ENCODE assay signal across 21 mouse cellular contexts in genomic region chr6:120597887-120598286, GRCm38 (mm10).
DNase-seq lines count a peak whose midpoint lies in the region; ATAC-seq and TF ChIP-seq lines count a peak whose summit lies in the region.
"Had no signal": no experiment of that assay in that cellular context is flagged by ENCODE, and none has a peak within 500 bp of the region (broad histone marks: within the 10 kb centered on the region; RNA-seq: fewer than 3 reads in every experiment).

No protein-coding gene starts in this region.

- H3K79me2 ChIP-seq in heart, adult 2 months (replicated peaks; ENCODE audit: control insufficient read depth, insufficient read depth, low read length): no peaks in the 10 kb centered on the region

- H3K4me2 ChIP-seq in lung, postnatal 0 days (replicated peaks; ENCODE audit: low read depth, low read length): no peak overlapping the region
- H3K4me2 ChIP-seq: embryonic facial prominence, embryonic 12.5 days; heart, embryonic 11.5 days; hindbrain, embryonic 15.5 days; limb, embryonic 13.5 days; lung, embryonic 15.5 days had no signal

- WGBS in heart, adult 2 months: 24% methylated on average over 3 of the region's 3 CpGs
- WGBS in lung, postnatal 0 days: 19% methylated on average over 3 of the region's 3 CpGs

- H3K9me3 ChIP-seq in lung, postnatal 0 days (ENCODE audit: low read length): no peaks in the 10 kb centered on the region
- H3K9me3 ChIP-seq: embryonic facial prominence, embryonic 12.5 days; hindbrain, embryonic 15.5 days; limb, embryonic 13.5 days; lung, embryonic 15.5 days had no signal

- H3K27ac ChIP-seq in heart, adult 2 months: no peak overlapping the region
- H3K27ac ChIP-seq in layer of hippocampus, adult 2 months: no peak overlapping the region
- H3K27ac ChIP-seq in lung, postnatal 0 days (ENCODE audit: low read length): no peak overlapping the region
- H3K27ac ChIP-seq: embryonic facial prominence, embryonic 12.5 days; hindbrain, embryonic 15.5 days; limb, embryonic 13.5 days; lung, embryonic 15.5 days had no signal

- no peak overlapping the region for H3K9ac ChIP-seq in heart, adult 2 months (ENCODE audit: low read depth, low read length)
- H3K9ac ChIP-seq in lung, postnatal 0 days (replicated peaks; ENCODE audit: low read depth): no peak overlapping the region
- H3K9ac ChIP-seq: embryonic facial prominence, embryonic 12.5 days; hindbrain, embryonic 15.5 days; limb, embryonic 13.5 days; lung, embryonic 15.5 days had no signal

- intact Hi-C loops in heart, adult 2 months (cut with DNase I): loop anchor here (5.0 kb wide), 1 partner anchor 56 kb away; no protein-coding TSS in a partner anchor
- intact Hi-C loops in heart, postnatal 14 days (cut with DNase I): loop anchor here (5.0 kb wide), 1 partner anchor 61 kb away; no protein-coding TSS in a partner anchor

- ATAC-seq in lung, postnatal 0 days: no peak
- ATAC-seq: forebrain, embryonic 14.5 days had no signal

- TF ChIP-seq CTCF in heart, adult 2 months (IDR thresholded peaks at IDR 0.05): peak; percentile 66
- TF ChIP-seq CTCF in layer of hippocampus, adult 2 months (conservative IDR thresholded peaks at IDR 0.05): peak; percentile 80
- TF ChIP-seq CTCF in lung, postnatal 0 days (IDR thresholded peaks at IDR 0.05): peak; percentile 42

- TF ChIP-seq POLR2A in heart, adult 2 months (IDR thresholded peaks at IDR 0.05; ENCODE audit: insufficient read depth, low read depth, low read length): no peak

- no peaks in the 10 kb centered on the region; the same call in 1 of the 2 replicates for H3K4me1 ChIP-seq in heart, adult 2 months (ENCODE audit: control insufficient read depth, insufficient read depth, low read length)
- H3K4me1 ChIP-seq in lung, postnatal 0 days (ENCODE audit: insufficient read depth, low read depth, low read length): no peaks in the 10 kb centered on the region
- H3K4me1 ChIP-seq: hindbrain, embryonic 15.5 days; lung, embryonic 15.5 days had no signal

- no peak overlapping the region for H3K4me3 ChIP-seq in heart, adult 2 months
- H3K4me3 ChIP-seq in layer of hippocampus, adult 2 months: no peak overlapping the region
- H3K4me3 ChIP-seq in lung, postnatal 0 days (ENCODE audit: low read depth, low read length): no peak overlapping the region
- H3K4me3 ChIP-seq: embryonic facial prominence, embryonic 12.5 days; erythroblast, embryonic 14.5 days; hindbrain, embryonic 15.5 days; limb, embryonic 13.5 days; lung, embryonic 15.5 days; myocyte had no signal

- TF ChIP-seq EP300 in heart, adult 2 months (IDR thresholded peaks at IDR 0.05; ENCODE audit: insufficient read depth, low read depth, low read length): no peak
- no peak for TF ChIP-seq EP300 in lung, postnatal 0 days (IDR thresholded peaks at IDR 0.05)

- H3K36me3 ChIP-seq in heart, adult 2 months (ENCODE audit: control insufficient read depth, insufficient read depth, low read length): no peaks in the 10 kb centered on the region
- no peaks in the 10 kb centered on the region for H3K36me3 ChIP-seq in lung, postnatal 0 days (ENCODE audit: insufficient read depth, low read length)
- H3K36me3 ChIP-seq: embryonic facial prominence, embryonic 12.5 days; hindbrain, embryonic 15.5 days; limb, embryonic 13.5 days; lung, embryonic 15.5 days had no signal

- H3K27me3 ChIP-seq in heart, adult 2 months (ENCODE audit: control insufficient read depth, insufficient read depth, low read length): no peaks in the 10 kb centered on the region
- H3K27me3 ChIP-seq in lung, postnatal 0 days (replicated peaks; ENCODE audit: insufficient read depth, low read length): no peaks in the 10 kb centered on the region
- H3K27me3 ChIP-seq: embryonic facial prominence, embryonic 12.5 days; hindbrain, embryonic 15.5 days; limb, embryonic 13.5 days; lung, embryonic 15.5 days had no signal

- no peak for DNase-seq in heart, adult 2 months
- no peak for DNase-seq in heart, postnatal 14 days
- DNase-seq in layer of hippocampus, adult 2 months (ENCODE audit: low spot score in 2 of 2): peak in 1 of 2 experiments; percentile 25
- no peak for DNase-seq in layer of hippocampus, postnatal 36 days
- DNase-seq in lung, postnatal 0 days (ENCODE audit: low spot score): no peak
- no peak for DNase-seq in lung, postnatal 10 days
- no peak for DNase-seq in embryo, embryonic 9.5 days (ENCODE audit: extremely low spot score)
- DNase-seq: adrenal gland, adult 2 months; cerebellum, adult 9-10 months; kidney, adult 11 months; kidney, postnatal 4 days; midbrain, embryonic 14.5 days; thymus, adult 18-20 months had no signal
